Mouse (Mus musculus): Measurements from ENCODE around the gene Tbx19. TPM values are rescaled to one million over a fixed set of nuclear protein-coding genes. Genes with fewer than 3 reads are reported as not detected.

Tbx19 gene
- total and polyA plus RNA-seq, 3 experiments = 0.04 to 0.66 (median 0.44) TPM

DNA sequence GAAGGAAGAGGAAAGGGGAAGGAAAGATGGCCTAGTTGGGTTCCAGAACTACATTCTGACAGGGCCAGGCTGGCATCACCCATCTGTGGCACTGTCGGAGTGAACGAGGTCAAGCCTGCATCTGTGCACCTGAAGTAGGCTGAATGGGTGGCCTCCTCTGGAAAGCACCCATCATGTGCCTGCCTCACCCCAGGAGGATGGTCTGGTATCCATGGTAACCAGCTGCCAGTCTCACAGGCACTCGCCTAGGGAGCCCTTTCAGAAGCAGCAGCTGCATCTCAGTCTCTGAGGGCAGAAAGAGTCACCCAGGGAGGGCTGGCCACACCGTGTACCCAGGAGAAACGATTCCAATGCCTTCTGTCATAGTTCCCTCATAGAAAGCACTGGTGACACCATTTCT lies 26.8 kb upstream of the Tbx19 start:
- peaks cover 56 to 74% of the 10 kb centered on the region in 2 experiments for H3K36me3 ChIP-seq (replicated peaks in 1 of 2; ENCODE audit: control insufficient read depth in 1 of 2, insufficient read depth in 1 of 2, low read length in 1 of 2)
- H3K9ac ChIP-seq (ENCODE audit: insufficient read depth, low read depth) = no peak overlapping the region
- no peak overlapping the region for H3K27ac ChIP-seq (ENCODE audit: insufficient read depth, low read depth)
- no peak overlapping the region for H3K4me3 ChIP-seq (replicated peaks in 1 of 3; ENCODE audit: low read depth in 2 of 3, low read length in 2 of 3, poor library complexity in 1 of 3)
- no peaks in the 10 kb centered on the region for H3K9me3 ChIP-seq (replicated peaks; ENCODE audit: low read length)
- H3K4me1 ChIP-seq (ENCODE audit: control insufficient read depth in 1 of 2, insufficient read depth in 2 of 2) = peaks cover 33 to 81% of the 10 kb centered on the region in 2 experiments
- no peaks in the 10 kb centered on the region for H3K27me3 ChIP-seq (replicated peaks)
- DNase-seq (ENCODE audit: extremely low read depth) = peak; percentile 61
- TF ChIP-seq ZKSCAN1 (IDR thresholded peaks at IDR 0.05; ENCODE audit: borderline replicate concordance, low read depth, low read length) (peak; percentile 46; the same call in 1 of the 2 replicates), PAX5 (IDR thresholded peaks at IDR 0.05; ENCODE audit: low read length) (no peak)
- in situ Hi-C loops (cut with MboI; ENCODE audit: low pct_ligation_motif_present, low pct_unique_long_range_greater_than_20kb, low sequenced_read_pairs) (no loop called here), dilution Hi-C loops (cut with MboI; ENCODE audit: extremely low pct_ligation_motif_present, extremely low pct_unique_long_range_greater_than_20kb, low sequenced_read_pairs) (no loop called here)
- no peak overlapping the region for H3K4me2 ChIP-seq (ENCODE audit: insufficient read depth, low read depth, poor library complexity, severe bottlenecking)
- H3K79me2 ChIP-seq (replicated peaks; ENCODE audit: control insufficient read depth, extremely low read depth, insufficient read depth, poor library complexity, severe bottlenecking) = peaks cover 26% of the 10 kb centered on the region

DNA sequence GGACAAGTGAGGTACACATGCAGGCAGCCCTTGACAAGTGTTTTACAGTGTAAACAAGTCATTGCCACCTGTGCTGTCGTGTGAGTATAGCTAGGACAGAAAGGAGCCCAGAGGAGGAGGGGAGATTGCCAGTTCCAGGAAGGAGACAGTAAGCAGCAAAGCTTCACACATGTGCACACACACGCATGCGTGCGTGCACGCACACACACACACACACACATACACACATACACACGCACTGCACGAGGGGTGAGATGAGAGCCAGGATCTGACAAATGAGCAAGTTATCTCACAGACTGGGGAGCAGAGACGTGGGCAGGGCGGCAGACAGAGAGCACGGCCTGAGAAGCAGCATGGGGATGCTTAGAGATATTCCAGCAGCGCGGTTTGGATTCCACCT lies 25.9 kb upstream of the Tbx19 start:
- no peak for TF ChIP-seq ELF1 (IDR thresholded peaks at IDR 0.05; ENCODE audit: low read depth, low read length)
- H3K27ac ChIP-seq (ENCODE audit: insufficient read depth, low read depth) = no peak overlapping the region
- DNase-seq (ENCODE audit: extremely low read depth) = no peak
- peaks cover 62 to 81% of the 10 kb centered on the region in 2 experiments for H3K36me3 ChIP-seq (replicated peaks in 1 of 2; ENCODE audit: control insufficient read depth in 1 of 2, insufficient read depth in 1 of 2, low read length in 1 of 2)
- peaks cover 33 to 77% of the 10 kb centered on the region in 2 experiments for H3K4me1 ChIP-seq (ENCODE audit: control insufficient read depth in 1 of 2, insufficient read depth in 2 of 2)
- H3K27me3 ChIP-seq (replicated peaks) = no peaks in the 10 kb centered on the region
- H3K79me2 ChIP-seq (replicated peaks; ENCODE audit: control insufficient read depth, extremely low read depth, insufficient read depth, poor library complexity, severe bottlenecking) = peaks cover 25% of the 10 kb centered on the region
- H3K4me2 ChIP-seq (ENCODE audit: insufficient read depth, low read depth, poor library complexity, severe bottlenecking) = no peak overlapping the region
- H3K9ac ChIP-seq (ENCODE audit: insufficient read depth, low read depth) = no peak overlapping the region
- H3K9me3 ChIP-seq (replicated peaks; ENCODE audit: low read length) = no peaks in the 10 kb centered on the region
- dilution Hi-C loops (cut with MboI; ENCODE audit: extremely low pct_ligation_motif_present, extremely low pct_unique_long_range_greater_than_20kb, low sequenced_read_pairs) = no loop called here
- no peak overlapping the region for H3K4me3 ChIP-seq (replicated peaks in 1 of 3; ENCODE audit: low read depth in 2 of 3, low read length in 2 of 3, poor library complexity in 1 of 3)
- in situ Hi-C loops (cut with MboI; ENCODE audit: low pct_ligation_motif_present, low pct_unique_long_range_greater_than_20kb, low sequenced_read_pairs) = no loop called here

DNA sequence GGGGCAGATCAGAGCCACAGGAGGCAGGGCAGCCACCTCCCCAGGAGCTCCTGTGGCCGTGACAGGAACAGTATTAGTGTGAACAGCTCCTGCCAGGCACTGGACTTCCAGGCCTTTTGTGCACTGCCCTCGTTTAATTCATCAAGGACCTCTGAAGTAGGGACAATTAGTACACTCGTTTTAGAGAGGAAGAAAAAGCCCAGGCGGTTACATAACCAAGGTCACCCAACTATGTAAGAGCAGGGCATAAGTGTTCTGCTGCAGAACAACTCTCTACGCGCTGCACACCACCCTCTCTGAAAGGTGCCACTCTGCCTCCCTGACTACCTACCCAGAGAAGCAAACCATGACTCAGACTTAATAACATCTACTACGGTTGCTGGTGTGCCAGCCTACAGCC lies 24.5 kb upstream of the Tbx19 start:
- in situ Hi-C loops (cut with MboI; ENCODE audit: low pct_ligation_motif_present, low pct_unique_long_range_greater_than_20kb, low sequenced_read_pairs) = no loop called here
- TF ChIP-seq TBP (conservative IDR thresholded peaks at IDR 0.05; ENCODE audit: low read depth, low read length) (no peak), USF1 (IDR thresholded peaks at IDR 0.05; ENCODE audit: low read depth, low read length) (no peak), ZC3H11A (IDR thresholded peaks at IDR 0.05; ENCODE audit: low read depth, low read length) (no peak), EP300 (IDR thresholded peaks at IDR 0.05; ENCODE audit: low read length) (no peak), UBTF (IDR thresholded peaks at IDR 0.05; ENCODE audit: low read depth, low read length) (no peak), NRF1 (IDR thresholded peaks at IDR 0.05; ENCODE audit: low read depth, low read length) (no peak), BHLHE40 (IDR thresholded peaks at IDR 0.05; ENCODE audit: low read depth, low read length) (no peak), POLR2AphosphoS2 (IDR thresholded peaks at IDR 0.05; ENCODE audit: low read depth, low read length) (no peak), MYC (IDR thresholded peaks at IDR 0.05; ENCODE audit: low read depth, low read length) (no peak), MAZ (IDR thresholded peaks at IDR 0.05; ENCODE audit: low read depth, low read length) (no peak)
- Histone ChIP-seq H3K4me1 (ENCODE audit: control insufficient read depth in 1 of 2, insufficient read depth in 2 of 2) (peaks cover 24 to 74% of the 10 kb centered on the region in 2 experiments), H3K9ac (ENCODE audit: insufficient read depth, low read depth) (no peak overlapping the region), H3K4me2 (ENCODE audit: insufficient read depth, low read depth, poor library complexity, severe bottlenecking) (no peak overlapping the region), H3K36me3 (replicated peaks in 1 of 2; ENCODE audit: control insufficient read depth in 1 of 2, insufficient read depth in 1 of 2, low read length in 1 of 2) (peaks cover 71 to 84% of the 10 kb centered on the region in 2 experiments), H3K79me2 (replicated peaks; ENCODE audit: control insufficient read depth, extremely low read depth, insufficient read depth, poor library complexity, severe bottlenecking) (peaks cover 16% of the 10 kb centered on the region), H3K27me3 (replicated peaks) (no peaks in the 10 kb centered on the region), H3K9me3 (replicated peaks; ENCODE audit: low read length) (no peaks in the 10 kb centered on the region), H3K27ac (ENCODE audit: insufficient read depth, low read depth) (no peak overlapping the region), H3K4me3 (replicated peaks in 1 of 3; ENCODE audit: low read depth in 2 of 3, low read length in 2 of 3, poor library complexity in 1 of 3) (no peak overlapping the region)
- no peak for DNase-seq (ENCODE audit: extremely low read depth)
- dilution Hi-C loops (cut with MboI; ENCODE audit: extremely low pct_ligation_motif_present, extremely low pct_unique_long_range_greater_than_20kb, low sequenced_read_pairs) = no loop called here
